Mouse (Mus musculus) Muller cell, postnatal 12 days (primary cell): ENCODE results near the gene Nupl1.

ENCODE experiments used
- DNase-seq: peaks from one replicate; pipeline ENCODE4 v3.0.0-alpha.2; 2015; ENCODE audit errors: inconsistent ontology term

Gene Nupl1

DNA sequence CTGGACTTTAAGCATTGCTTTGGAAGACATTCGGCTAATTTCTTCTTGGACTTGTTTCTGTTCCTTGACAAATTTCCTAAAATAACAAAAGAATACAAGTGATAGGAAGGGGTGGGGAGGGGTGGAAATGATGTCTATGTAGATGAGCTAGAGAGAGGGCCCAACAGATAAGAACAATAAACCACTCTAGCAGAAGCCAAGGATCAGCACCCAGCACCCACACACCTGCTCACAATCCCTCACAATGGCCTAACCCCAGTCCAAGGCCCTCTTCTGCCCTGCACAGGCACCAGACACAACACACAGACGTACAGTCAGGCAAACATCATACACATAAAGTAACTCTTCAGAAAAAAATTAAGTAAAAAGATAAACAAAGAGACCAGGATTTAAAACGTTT lies 12.7 kb downstream of the Nupl1 start:
- DNase-seq: no peak

DNA sequence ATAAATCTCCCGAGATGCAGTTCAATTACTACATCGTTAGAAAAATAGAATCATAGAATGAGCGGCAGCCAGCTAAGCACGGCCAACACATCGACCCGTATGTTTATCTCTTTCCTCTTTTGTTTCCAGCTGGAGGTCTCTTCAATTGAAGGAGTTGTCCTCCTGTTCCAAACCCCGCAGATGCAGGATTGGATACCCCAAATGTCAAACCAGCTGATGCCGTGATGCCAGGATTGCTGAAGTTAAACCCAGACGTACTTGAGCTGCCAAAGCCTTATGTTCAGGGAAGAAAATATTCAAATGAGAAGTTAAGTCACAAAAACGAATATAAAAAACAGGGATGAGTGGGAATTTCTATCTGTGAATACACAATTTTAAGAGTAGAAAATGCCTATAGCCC lies 31.3 kb downstream of the Nupl1 start:
- no peak for DNase-seq

DNA sequence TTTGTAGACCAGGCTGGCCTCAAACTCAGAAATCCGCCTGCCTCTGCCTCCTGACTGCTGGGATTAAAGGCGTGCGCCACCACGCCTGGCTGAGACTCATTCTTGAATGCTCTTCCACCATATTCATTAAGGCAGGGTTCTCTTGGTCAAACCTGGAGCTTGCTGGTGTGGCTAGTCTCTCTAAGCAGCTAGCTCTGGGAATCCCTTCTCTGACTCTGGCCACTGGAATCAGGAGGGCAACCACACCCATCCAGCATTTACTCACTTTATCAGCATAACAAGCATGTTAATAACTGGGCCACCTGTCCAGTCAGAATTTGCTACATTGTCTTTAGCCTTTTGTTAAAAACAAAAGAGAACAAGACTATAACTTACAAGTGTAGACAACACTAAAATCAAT lies 33.6 kb downstream of the Nupl1 start:
- no peak for DNase-seq

DNA sequence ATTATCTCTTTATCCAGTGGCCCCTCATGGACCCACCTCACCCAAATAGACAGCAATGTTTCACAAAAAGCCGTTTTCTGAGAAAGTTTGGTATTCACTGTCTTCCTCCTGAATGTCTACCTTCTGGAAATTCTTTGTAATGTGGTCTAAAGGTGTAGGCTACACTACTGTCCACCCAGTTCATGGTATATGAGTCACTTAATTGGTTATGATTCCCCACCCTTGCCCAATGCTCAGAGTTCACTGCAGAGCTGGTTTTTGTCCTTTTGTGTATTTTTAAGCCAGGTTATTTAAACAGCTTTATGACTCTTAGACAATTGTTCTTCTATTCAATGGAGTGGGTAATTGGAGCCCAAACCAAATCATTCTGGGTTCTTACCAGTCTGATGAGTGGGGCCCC lies 35.1 kb downstream of the Nupl1 start:
- DNase-seq: no peak

DNA sequence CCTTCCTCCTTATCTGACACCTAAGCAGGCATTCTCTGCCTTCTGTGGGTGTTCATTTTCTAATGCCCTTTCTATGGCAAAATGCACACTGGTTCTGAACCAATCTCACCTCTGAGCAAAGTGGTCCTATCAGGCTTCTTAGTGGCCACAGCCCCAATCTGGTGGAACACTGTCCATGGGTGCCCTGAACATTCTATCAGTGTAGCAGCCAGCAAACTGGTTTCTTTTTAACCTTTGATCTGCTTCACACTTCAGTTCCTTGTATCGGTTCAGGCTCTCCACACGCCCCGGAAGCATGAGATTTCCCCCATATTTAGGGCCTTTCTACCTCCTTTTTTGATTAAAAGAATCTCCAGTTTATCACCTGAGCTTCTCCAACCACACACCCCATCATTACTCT lies 36.2 kb downstream of the Nupl1 start:
- no peak for DNase-seq

DNA sequence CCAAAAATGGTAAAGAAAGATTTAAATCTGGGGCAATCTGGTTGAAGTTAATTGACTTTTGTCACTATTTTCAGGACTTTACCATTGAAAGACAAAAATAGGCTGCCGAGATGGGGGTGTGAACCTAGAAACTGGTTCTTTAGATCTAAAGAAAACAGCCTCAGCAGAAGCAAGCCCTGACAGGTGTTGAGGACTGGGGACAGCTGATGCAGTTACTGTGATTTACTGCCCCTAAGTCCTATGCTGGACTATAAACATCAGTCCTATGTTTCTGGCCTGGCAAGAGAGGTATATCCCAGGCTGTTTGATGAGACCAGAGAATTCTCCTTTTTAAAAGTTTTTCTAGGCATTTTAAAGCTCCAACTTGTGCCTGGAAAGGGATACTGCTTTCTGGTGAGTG lies 37.2 kb downstream of the Nupl1 start:
- no peak for DNase-seq

DNA sequence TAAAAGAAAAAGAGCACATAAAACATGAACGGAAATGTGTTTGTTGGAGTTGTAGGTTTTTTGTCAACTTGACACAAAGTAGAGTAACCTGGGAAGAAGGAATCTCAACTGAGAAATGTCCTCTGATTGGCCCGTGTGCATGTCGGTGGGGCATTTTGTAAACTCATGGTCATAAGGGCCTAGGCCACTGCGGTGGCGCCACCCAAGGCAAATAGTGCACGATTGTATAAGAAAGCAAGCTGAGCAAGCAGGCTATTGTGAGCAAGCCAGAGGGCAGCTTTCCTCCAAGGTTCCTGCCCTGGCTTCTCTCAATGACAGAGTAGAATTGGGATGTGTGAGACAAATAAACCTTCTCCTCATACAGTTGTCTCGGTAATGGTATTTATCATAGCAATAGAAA lies 42.1 kb downstream of the Nupl1 start:
- DNase-seq: no peak

DNA sequence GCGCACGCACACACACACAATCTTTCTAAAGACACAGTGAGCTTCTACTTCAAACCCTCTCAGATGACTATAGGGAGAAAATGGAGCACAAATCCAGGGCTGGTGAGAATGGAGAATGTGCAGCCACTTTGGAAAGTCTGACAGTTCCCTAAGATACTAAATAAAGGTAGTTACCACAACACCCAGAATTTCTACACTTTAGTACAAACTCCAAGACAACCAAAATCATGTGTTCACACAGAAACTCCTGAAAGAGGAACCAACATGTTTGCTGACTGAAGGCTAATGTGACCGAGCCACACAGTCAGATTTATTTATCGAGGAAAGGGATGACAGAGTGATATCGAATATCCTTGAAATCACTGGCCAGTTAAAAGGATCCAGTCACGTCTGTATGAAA lies 46.2 kb downstream of the Nupl1 start:
- no peak for DNase-seq

DNA sequence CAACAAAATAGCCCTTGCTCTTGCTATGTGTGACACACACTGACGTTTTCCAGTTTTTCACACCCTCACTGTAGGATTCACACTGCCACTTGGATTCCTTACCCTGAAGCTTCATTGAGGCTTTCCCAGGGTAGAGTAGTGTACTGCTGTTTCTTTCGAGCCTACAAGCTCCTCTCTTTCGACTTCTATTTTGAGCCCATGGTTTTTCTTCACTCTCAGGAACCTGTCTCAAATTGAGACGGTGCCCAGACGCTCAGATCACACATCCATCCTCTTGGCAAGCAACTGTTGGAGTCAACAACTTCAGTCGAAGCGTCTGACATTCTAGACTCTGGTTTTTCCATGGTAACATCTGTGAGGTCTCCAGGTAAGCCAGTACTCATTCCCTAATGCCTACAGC lies 54.3 kb downstream of the Nupl1 start, which contains the start of gene Atp8a2:
TSS of gene Atp8a2 (minus strand) at position 296 of the 400 bp plus-strand sequence.
- DNase-seq: no peak

DNA sequence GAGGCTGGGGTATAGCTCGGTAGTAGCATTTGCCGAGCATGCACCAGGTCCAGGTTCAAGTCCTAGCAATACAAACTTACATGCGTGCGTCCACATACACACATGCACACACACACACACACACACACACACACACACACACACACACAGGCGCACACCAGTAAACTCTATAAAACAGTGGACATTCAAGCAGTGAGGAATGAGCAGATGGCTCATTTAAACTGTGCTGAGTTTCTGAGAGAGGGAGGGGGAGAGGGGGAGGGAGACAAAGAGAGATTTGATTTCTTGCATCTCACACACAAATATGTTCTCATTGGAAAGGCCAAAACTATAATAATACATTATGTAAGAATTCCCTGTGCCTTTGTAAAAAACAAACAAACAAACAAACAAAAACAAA lies 55.2 kb downstream of the Nupl1 start:
- no peak for DNase-seq

DNA sequence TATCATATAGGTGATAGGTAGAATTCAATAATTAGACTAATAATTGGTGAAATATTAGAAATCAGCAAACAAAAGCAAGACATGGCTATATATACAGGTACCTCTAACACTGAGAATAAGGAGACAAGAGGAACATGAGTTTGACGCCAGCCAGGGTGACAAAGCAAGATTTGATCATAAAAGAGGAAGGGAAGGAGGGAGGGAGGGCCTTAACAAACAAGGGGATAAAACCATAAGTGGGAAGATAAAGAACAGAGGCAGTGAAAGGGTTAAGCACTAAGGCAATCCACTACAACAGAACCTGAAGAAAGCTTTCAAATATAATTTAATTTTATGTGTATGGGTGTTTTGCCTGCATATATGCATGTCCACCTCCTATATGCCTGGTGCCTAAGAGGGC lies 56.6 kb downstream of the Nupl1 start:
- no peak for DNase-seq

DNA sequence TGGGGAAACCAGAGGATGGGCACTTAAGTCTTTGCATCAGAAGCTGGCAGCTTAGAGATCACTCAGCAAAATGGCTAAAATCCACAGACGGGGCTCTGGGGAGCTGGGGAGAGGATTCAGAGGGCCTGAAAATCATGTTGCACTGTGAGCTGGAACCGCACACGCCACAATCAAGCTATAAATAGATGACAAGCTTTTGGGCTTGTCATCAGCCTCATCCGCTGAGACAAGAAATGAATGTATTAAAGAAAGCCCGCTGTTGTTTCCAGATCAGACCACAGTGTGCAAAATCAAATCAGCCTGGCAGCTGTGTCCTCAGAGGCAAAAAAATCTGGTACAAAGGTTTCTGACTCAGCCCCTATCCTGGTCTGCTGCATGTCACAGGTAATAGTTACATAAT lies 61.5 kb downstream of the Nupl1 start:
- DNase-seq: no peak

DNA sequence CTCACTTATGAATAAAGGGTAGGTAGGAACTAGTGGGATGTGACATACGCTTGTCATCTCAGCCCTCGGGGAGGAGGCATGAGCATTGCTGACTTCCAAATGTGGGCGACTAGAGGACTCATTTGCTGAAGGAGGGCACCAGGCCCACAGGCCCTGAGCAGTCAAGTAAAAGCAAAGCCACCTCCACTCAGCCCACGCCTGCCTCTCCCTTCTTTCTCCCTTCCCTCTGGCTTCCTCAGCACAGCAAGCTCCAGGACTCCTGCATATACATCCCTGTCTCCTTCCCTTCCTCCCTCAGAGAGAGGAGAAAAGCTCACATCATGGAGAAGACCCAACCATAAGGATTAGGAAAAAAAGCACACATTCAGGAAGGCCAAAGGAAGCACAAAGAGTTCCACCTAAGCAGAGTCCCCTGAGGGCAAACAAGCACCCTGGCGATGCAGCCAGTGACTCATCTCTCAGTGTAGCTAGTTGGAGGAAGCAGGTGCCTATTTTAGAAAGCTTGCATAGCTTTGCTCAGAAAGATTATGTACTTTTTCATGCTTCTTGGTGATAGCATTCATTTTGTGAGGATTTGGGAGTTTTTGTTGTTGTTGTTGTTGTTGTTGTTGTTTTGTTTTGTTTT lies 62.9 kb downstream of the Nupl1 start:
- DNase-seq: no peak

DNA sequence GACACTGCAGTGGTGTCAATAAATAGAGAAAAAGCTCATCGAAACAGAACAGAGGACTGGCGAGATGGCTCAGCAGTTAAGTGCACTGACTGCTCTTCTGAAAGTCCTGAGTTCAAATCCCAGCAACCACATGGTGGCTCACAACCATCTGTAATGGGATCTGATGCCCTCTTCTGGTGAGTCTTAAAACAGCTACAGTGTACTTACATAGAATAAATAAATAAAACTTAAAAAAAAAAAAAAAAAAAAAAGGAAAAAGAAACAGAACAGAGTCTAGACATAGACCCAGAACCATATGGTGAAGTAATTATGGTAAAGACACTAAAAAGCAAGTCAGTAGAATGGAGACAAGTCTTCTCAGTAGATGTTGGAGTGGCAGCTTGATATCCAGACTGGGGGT lies 69.9 kb downstream of the Nupl1 start:
- DNase-seq: no peak

DNA sequence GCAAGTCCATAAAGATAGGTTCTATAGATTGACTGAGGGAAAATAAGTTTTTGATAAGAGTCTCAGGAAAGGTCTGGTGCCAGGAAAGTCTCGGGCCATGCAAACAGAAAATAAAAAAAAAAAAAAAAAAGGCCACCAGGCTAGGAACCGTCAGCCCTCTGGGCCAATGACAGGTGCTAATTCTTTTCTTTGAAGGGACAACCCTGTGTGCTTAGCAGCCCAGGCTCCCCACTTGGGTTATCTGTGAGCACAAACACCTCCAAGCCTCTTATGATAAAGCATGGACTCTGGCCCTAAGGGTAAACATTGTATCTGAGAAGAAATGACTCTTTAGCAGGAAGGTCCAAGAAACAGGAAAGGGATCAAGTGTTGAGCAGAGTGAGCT lies 72.7 kb downstream of the Nupl1 start:
- DNase-seq: no peak

DNA sequence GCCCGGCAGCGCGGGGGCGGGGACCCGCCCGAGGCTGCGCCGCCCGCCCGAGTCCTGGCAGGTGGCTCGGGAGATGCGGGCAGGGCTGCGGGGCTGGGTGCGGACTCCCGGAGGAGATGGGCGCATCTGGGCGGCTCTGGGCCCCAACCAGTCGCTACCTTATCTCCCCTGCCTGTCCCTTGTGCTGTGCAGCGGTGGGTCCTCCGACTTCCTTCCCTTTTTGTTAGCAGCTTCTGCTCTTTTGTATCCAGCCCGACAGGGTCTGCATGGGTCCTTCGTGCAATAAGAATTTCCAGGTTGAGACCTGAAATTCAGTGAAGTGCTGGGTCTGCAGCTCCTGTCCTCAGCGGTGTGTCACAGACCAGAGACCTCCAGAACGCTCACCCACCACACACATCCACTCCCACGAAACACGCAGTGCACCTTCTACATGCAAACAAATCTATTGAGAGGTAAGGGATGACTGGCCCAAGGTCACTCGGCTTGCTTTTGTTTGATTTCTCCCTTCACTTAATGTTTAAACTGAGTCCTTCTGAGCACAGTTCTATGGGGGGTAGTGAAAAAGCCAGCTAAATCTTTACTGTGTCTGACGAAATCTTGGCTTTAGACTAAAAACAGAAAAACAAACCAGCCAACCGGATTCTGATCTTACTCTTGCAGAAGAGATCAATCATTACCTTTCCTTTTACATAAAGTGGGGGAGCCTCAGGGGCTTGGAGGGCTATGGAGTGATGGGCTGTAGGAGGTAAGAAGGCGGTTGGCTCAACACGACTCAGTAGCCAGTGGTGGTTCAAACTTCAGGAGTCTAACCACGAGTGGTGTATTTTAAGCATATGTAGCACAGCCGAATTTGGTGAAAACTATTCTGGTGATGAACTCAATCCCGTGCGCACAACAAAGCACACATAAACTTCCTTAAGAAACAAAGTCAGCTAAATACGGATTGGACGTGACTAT lies 73.3 kb downstream of the Nupl1 start:
- no peak for DNase-seq

DNA sequence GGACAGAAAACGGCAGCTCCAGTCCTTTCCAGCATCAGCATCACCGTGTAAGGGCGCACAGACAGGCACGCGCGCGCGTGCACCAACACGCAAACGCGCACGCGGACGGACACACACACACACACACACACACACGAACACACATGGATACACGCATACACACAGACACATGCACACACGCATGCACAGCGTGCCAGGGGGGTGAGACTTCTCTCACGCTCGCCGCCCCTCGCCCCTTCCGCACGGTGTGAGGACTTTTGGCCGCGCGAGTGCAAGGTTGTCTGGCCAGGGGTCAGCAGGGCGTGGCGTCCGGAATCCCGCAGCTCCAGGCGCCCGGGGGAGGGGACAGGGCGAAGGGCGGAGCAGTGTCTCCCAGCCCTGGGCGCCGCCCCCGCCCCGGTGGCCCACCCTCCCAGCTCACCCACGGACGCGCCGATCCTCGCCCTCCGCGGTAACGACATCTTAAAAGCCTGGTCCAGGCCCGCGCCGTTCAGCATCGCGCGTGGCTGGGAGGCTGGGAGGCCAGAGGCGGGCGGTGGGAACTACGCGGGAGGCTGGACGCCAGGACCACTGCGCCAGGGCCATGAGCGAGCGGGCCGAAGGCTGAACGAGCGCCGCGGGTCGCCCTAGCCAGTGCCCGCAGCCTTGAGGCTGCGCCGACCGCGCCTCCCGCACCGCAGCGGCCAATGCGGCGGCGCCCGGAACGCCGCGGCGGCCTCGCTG lies 74.2 kb downstream of the Nupl1 start:
- DNase-seq: peak; percentile 80

DNA sequence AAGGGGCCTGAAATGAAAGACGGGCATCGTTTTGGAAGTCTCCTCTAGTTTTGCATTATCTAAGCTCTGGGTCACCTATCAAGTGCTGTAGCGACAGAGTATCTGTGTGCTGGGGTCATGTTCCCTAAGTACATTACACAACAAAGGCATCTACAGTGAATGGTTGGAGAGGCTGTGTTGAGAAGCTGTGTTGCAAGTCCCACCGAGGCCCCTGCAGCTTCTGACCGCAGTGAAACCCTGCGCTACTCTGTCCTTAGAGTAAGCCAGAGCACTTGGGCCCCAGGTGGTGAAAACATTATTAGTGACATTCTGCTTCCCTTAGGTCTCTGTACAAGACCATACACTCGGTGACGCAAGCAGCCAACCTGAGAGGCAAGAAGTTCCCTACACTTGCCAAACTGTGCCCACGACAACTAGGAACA lies 74.8 kb downstream of the Nupl1 start:
- DNase-seq: no peak

DNA sequence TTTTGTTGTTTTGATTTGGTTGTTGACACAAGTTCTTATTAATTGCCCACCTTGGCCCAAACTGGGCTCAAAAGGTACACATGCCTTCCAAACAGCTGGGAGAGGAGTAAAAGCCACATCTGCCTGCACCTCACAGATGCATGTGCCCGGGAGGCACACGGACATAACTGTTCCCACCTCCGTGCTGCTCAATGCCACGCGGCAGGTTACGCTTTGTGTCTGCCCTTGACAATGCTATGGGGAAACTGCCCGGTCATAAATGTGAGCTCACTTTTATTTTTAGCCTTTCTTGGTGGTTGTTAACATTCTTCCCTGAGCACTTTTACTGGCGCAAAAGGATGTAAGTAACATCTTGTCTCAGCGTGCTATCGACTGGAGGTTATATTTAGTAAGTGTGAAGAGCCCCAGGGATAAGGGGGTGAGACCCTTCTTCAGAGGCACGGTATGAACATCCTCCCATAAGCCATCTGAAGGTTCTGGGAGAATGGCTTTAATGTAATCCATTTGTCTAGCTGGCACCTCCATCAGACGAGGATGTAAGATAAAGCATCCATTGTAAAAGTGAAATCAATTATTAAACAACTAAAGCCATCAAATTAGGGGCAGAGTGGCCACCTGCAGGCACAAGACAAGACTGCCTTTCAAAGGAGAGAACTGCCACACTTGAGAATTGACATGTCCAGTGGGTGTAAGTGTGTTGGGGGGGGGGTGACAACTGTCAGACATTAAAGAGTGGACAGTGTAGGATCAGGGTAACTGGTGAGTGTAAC lies 78.8 kb downstream of the Nupl1 start:
- DNase-seq: peak; percentile 19

DNA sequence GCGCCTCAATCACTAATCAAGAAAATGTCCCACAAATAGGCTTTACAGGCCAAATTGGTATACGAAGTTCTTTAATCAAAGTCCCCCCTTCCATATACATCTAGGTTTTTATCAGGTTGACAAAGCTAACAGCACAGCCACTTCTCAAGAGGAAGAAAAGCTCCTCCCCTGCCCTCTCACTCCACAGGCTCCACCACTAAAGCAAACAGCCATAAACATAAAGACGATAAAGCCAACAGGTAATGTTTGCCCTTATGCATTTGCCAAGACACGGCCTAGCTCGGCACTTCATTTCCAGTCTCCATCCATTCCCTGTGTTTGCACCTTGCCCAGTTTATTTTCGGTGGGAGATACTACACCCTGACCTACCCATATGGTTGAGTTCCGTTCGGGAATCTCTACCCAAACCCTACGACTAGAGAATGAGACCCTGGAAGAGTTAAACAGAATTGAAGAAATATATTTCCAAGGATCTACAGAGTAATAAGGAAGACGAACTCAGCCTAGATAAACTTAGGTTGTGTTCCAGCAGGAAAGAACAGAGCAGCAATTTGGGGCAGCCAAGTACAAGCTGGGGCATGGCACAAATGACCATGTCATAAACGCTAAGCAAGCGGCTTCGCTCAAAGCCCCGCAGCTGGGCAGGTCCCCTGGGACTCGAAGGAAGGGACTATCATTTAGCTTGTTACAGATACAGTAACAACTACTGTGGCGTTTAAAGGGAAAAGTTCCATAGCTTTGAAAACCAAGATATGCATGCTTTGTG lies 80.2 kb downstream of the Nupl1 start:
- DNase-seq: no peak

DNA sequence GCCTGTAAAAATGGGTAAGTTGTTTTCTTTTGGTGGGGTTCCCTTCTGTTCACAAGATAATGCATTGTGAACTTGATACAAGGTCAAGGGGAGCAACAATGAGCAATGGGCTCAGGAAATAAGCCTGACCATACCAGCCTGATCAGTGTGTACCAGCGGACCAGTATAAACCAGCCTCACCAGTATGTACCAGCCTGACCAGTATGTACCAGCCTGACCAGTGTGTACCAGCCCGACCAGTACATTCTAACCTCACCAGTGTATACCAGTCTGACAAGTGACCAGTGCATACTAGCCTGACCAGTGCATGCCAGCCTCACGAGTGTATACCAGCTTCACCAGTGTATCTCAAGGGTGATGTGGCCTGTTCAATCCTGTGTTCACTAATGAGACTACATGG lies 87.9 kb downstream of the Nupl1 start:
- no peak for DNase-seq
